Mouse (Mus musculus): ENCODE data around the gene Stx17. TPM values are rescaled to one million over a fixed set of nuclear protein-coding genes. Genes with fewer than 3 reads are reported as not detected.

Gene Stx17
- polyA plus RNA-seq (2011; ENCODE audit: insufficient read depth, insufficient read length, low replicate concordance, missing spikeins), result 7.7 and 9.9 TPM in 2 replicates

GRCm38 (mm10) chr4:48124773-48125469, at the start of gene Stx17:
Gene Stx17 (plus strand): TSS chr4:48124915.
- TF ChIP-seq POLR2A (IDR thresholded peaks at IDR 0.05; ENCODE audit: borderline replicate concordance, control insufficient read depth, low read depth, low read length), result peak; percentile 53; the same call in 1 of the 2 replicates
- TF ChIP-seq CTCF (IDR thresholded peaks at IDR 0.05; ENCODE audit: control insufficient read depth, insufficient read depth, low read length), result no peak
- peak within 1 kb of the TSS; percentile 91 for H3K4me3 ChIP-seq (replicated peaks; ENCODE audit: control insufficient read depth, low read depth, low read length)
- H3K4me1 ChIP-seq (ENCODE audit: control insufficient read depth, insufficient read depth, low read length), result peaks cover 1% of the 10 kb centered on the region
- WGBS, result under 1% methylated on average over 58 of the region's 58 CpGs
- peak within 1 kb of the TSS; percentile 84 for H3K27ac ChIP-seq (ENCODE audit: control insufficient read depth, insufficient read depth, low read depth, low read length, poor library complexity)

GRCm38 (mm10) chr4:48076693-48077471, 47.8 kb upstream of the Stx17 start:
- H3K27ac ChIP-seq (ENCODE audit: control insufficient read depth, insufficient read depth, low read depth, low read length, poor library complexity), result no peak overlapping the region
- H3K4me1 ChIP-seq (ENCODE audit: control insufficient read depth, insufficient read depth, low read length), result peaks cover 6% of the 10 kb centered on the region; the same call in 1 of the 2 replicates
- no peak overlapping the region for H3K4me3 ChIP-seq (replicated peaks; ENCODE audit: control insufficient read depth, low read depth, low read length)
- 56% methylated on average over 13 of the region's 13 CpGs for WGBS
- no peak for TF ChIP-seq POLR2A (IDR thresholded peaks at IDR 0.05; ENCODE audit: borderline replicate concordance, control insufficient read depth, low read depth, low read length)
- no peak for TF ChIP-seq CTCF (IDR thresholded peaks at IDR 0.05; ENCODE audit: control insufficient read depth, insufficient read depth, low read length)

- WGBS, result 49% methylated on average over 4 of the region's 4 CpGs
- Histone ChIP-seq H3K4me3 (replicated peaks; ENCODE audit: control insufficient read depth, low read depth, low read length) (no peak overlapping the region), H3K4me1 (ENCODE audit: control insufficient read depth, insufficient read depth, low read length) (peaks cover 6% of the 10 kb centered on the region; the same call in 1 of the 2 replicates), H3K27ac (ENCODE audit: control insufficient read depth, insufficient read depth, low read depth, low read length, poor library complexity) (no peak overlapping the region)
- TF ChIP-seq POLR2A (IDR thresholded peaks at IDR 0.05; ENCODE audit: borderline replicate concordance, control insufficient read depth, low read depth, low read length) (no peak), CTCF (IDR thresholded peaks at IDR 0.05; ENCODE audit: control insufficient read depth, insufficient read depth, low read length) (no peak)
Measured at GRCm38 (mm10) chr4:48078213-48078612, 46.5 kb upstream of the Stx17 start.

GRCm38 (mm10) chr4:48079285-48080039, 45.3 kb upstream of the Stx17 start:
- no peak overlapping the region for H3K4me3 ChIP-seq (replicated peaks; ENCODE audit: control insufficient read depth, low read depth, low read length)
- peaks cover 6% of the 10 kb centered on the region; the same call in 1 of the 2 replicates for H3K4me1 ChIP-seq (ENCODE audit: control insufficient read depth, insufficient read depth, low read length)
- 79% methylated on average over 8 of the region's 8 CpGs for WGBS
- TF ChIP-seq POLR2A (IDR thresholded peaks at IDR 0.05; ENCODE audit: borderline replicate concordance, control insufficient read depth, low read depth, low read length) (no peak), CTCF (IDR thresholded peaks at IDR 0.05; ENCODE audit: control insufficient read depth, insufficient read depth, low read length) (no peak)
- H3K27ac ChIP-seq (ENCODE audit: control insufficient read depth, insufficient read depth, low read depth, low read length, poor library complexity), result no peak overlapping the region

- TF ChIP-seq CTCF (IDR thresholded peaks at IDR 0.05; ENCODE audit: control insufficient read depth, insufficient read depth, low read length) (no peak), POLR2A (IDR thresholded peaks at IDR 0.05; ENCODE audit: borderline replicate concordance, control insufficient read depth, low read depth, low read length) (no peak)
- 83% methylated on average over 4 of the region's 4 CpGs for WGBS
- Histone ChIP-seq H3K4me1 (ENCODE audit: control insufficient read depth, insufficient read depth, low read length) (no peaks in the 10 kb centered on the region), H3K27ac (ENCODE audit: control insufficient read depth, insufficient read depth, low read depth, low read length, poor library complexity) (no peak overlapping the region), H3K4me3 (replicated peaks; ENCODE audit: control insufficient read depth, low read depth, low read length) (no peak overlapping the region)
Measured at GRCm38 (mm10) chr4:48083452-48083851, 41.3 kb upstream of the Stx17 start.

GRCm38 (mm10) chr4:48086609-48087008, 38.1 kb upstream of the Stx17 start:
- TF ChIP-seq POLR2A (IDR thresholded peaks at IDR 0.05; ENCODE audit: borderline replicate concordance, control insufficient read depth, low read depth, low read length) (no peak), CTCF (IDR thresholded peaks at IDR 0.05; ENCODE audit: control insufficient read depth, insufficient read depth, low read length) (no peak)
- WGBS, result 72% methylated on average over 6 of the region's 6 CpGs
- H3K4me1 ChIP-seq (ENCODE audit: control insufficient read depth, insufficient read depth, low read length), result no peaks in the 10 kb centered on the region
- H3K27ac ChIP-seq (ENCODE audit: control insufficient read depth, insufficient read depth, low read depth, low read length, poor library complexity), result no peak overlapping the region
- H3K4me3 ChIP-seq (replicated peaks; ENCODE audit: control insufficient read depth, low read depth, low read length), result no peak overlapping the region

GRCm38 (mm10) chr4:48087497-48087896, 37.2 kb upstream of the Stx17 start:
- no peak overlapping the region for H3K27ac ChIP-seq (ENCODE audit: control insufficient read depth, insufficient read depth, low read depth, low read length, poor library complexity)
- 79% methylated on average over 6 of the region's 6 CpGs for WGBS
- no peak for TF ChIP-seq CTCF (IDR thresholded peaks at IDR 0.05; ENCODE audit: control insufficient read depth, insufficient read depth, low read length)
- TF ChIP-seq POLR2A (IDR thresholded peaks at IDR 0.05; ENCODE audit: borderline replicate concordance, control insufficient read depth, low read depth, low read length), result no peak

More at GRCm38 (mm10) chr4:48087497-48087896, 37.2 kb upstream of the Stx17 start:
- H3K4me1 ChIP-seq (ENCODE audit: control insufficient read depth, insufficient read depth, low read length), result no peaks in the 10 kb centered on the region
- no peak overlapping the region for H3K4me3 ChIP-seq (replicated peaks; ENCODE audit: control insufficient read depth, low read depth, low read length)

All from bone marrow, adult 2 months (tissue).